Mouse (Mus musculus) forebrain, postnatal 0 days (tissue): Measurements from ENCODE around the gene Tmem170. TPM values are rescaled to one million over a fixed set of nuclear protein-coding genes. Genes with fewer than 3 reads are reported as not detected.
A peak's percentile ranks its signal among the peaks of the same experiment; 100 is the strongest.

ENCODE experiments used
- ATAC-seq: fragments of 200-750 bp; cut with Nextera tagmentation; 2 replicates; pipeline ENCODE4 v1.8.0; 2017; ENCODE audit warnings: mild to moderate bottlenecking, moderate library complexity
- DNase-seq: peaks from one replicate; pipeline ENCODE4 v3.0.0-alpha.2; 2015
- H3K27ac ChIP-seq: fragments of 300-500 bp; sonication (generic); 2 replicates; pipeline ENCODE4 v1.5.1; 2014; ENCODE audit warnings: low read depth, mild to moderate bottlenecking, antibody characterized with exemption, low read length, moderate library complexity, mixed read lengths
- H3K27me3 ChIP-seq: fragments of 300-500 bp; sonication (generic); 2 replicates; pipeline ENCODE4 v1.6.1; 2014; ENCODE audit warnings: mild to moderate bottlenecking, low read length, mixed read lengths; ENCODE audit not compliant: insufficient read depth
- H3K36me3 ChIP-seq: fragments of 300-500 bp; sonication (generic); 2 replicates; pipeline ENCODE4 v1.6.1; 2014; ENCODE audit warnings: mild to moderate bottlenecking, moderate library complexity; ENCODE audit not compliant: insufficient read depth
- H3K4me1 ChIP-seq: fragments of 300-500 bp; sonication (generic); 2 replicates; pipeline ENCODE4 v1.6.1; 2014; ENCODE audit warnings: antibody characterized with exemption; ENCODE audit not compliant: insufficient read depth
- H3K4me2 ChIP-seq: fragments of 300-500 bp; sonication (generic); 2 replicates; pipeline ENCODE4 v1.6.1; 2014; ENCODE audit warnings: low read depth, mild to moderate bottlenecking, moderate library complexity
- H3K4me3 ChIP-seq: fragments of 300-500 bp; sonication (generic); 2 replicates; pipeline ENCODE4 v1.5.1; 2014; ENCODE audit warnings: low read depth, low read length, mixed read lengths
- H3K9ac ChIP-seq: fragments of 300-500 bp; sonication (generic); 2 replicates; pipeline ENCODE4 v1.6.1; 2014; ENCODE audit warnings: mild to moderate bottlenecking
- H3K9me3 ChIP-seq: fragments of 300-500 bp; sonication (generic); 2 replicates; pipeline ENCODE4 v1.6.1; 2016; ENCODE audit warnings: low read length
- CTCF ChIP-seq: sonication (generic); IDR thresholded peaks from 2 replicates; pipeline ENCODE4 v1.5.1; 2016; ENCODE audit warnings: antibody characterized with exemption, control low read depth, low read depth
- WGBS: fragments of 180-500 bp; shearing (Covaris S2); extraction: QIAGEN DNeasy Blood & Tissue Kit; methylation state at CpG from one replicate; pipeline ENCODE4 v1.1.7; 2014; 5-methylcytosine and 5-hydroxymethylcytosine counted together
- polyA plus RNA-seq: library from polyadenylated mRNA; unstranded; fragments of >200 nt; fragmentation: Nextera tagmentation; extraction: Ambion mirVana; gene quantifications from 2 replicates; pipeline ENCODE4 v1.2.1, GENCODE M21; 2015
- total RNA-seq: library from RNA; depleted of rRNA; stranded (reverse); fragments of >200 nt; gene quantifications from 2 replicates; pipeline ENCODE4 v1.2.3, GENCODE M21; 2014

Tmem170 gene
- total and polyA plus RNA-seq, 2 experiments from 2014 or later, result 2.0 to 3.0 TPM

DNA sequence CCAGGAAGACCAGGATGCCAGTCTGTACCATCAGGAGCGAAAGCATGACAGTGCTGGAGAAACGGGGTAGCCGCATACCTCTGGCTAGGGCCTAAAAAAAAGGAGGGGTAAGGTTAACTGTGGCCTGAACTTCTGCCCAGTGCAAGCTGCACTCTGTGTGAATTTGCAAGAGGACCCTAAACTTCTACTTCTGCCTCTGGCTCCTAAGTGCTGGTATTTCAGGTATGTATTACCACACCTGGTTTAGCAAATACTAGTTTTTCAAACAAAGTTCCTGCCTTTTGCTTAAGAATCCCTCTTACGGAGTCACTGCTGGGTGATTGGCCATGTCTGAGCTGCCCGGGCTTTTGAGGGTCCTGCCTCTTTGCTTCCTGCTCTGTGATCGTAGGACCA, 14.4 kb upstream of the Tmem170 start:
- H3K9me3 ChIP-seq, result no peaks in the 10 kb centered on the region
- peaks cover 13% of the 10 kb centered on the region for H3K27me3 ChIP-seq
- ATAC-seq, result no peak
- no peak overlapping the region for H3K27ac ChIP-seq
- WGBS, result 62% methylated on average over 6 of the region's 6 CpGs
- no peak overlapping the region for H3K4me3 ChIP-seq
- H3K4me2 ChIP-seq, result no peak overlapping the region; the same call in 1 of the 2 replicates
- no peaks in the 10 kb centered on the region for H3K4me1 ChIP-seq
- no peak for TF ChIP-seq CTCF
- no peak overlapping the region for H3K9ac ChIP-seq
- H3K36me3 ChIP-seq, result no peaks in the 10 kb centered on the region
- DNase-seq, result no peak

GRCm38 (mm10) chr8:111889931-111890910, 13.7 kb upstream of the Tmem170 start:
- Histone ChIP-seq H3K9ac (peak overlapping the region; percentile 37), H3K4me3 (peak overlapping the region; percentile 39), H3K4me2 (peak overlapping the region; percentile 67), H3K27me3 (peaks cover 13% of the 10 kb centered on the region), H3K4me1 (no peaks in the 10 kb centered on the region), H3K9me3 (no peaks in the 10 kb centered on the region), H3K27ac (no peak overlapping the region), H3K36me3 (no peaks in the 10 kb centered on the region)
- WGBS, result 11% methylated on average over 85 of the region's 86 CpGs
- TF ChIP-seq CTCF, result no peak
- peak; percentile 51 for DNase-seq
- peak; percentile 51 for ATAC-seq

DNA sequence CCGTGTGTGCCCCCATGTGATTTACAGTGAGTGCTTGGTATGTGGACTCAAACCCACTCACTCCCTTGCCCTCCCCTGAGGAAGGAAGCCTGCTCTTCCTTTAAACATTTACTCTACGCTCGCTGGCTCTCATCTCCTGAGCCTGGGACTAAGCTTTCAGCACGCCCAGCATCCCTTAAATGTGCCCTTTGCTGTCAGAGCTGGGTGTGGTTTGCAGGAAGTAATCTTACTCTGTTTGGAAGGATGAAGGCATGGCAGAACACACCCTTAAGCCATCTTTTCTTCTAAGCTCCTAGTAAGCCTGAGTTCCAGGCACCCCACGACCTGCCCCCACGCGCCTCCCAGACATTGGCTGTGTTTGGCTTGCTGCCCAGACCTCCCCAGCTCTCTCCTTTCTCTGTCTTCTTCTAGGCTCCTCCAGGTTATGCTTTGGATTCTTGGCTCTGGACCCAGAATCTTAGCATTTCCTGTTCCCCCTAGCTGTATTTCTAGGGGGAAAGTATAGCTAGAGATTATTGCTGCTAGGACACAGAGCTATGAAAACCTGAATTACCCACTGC, 11.6 kb upstream of the Tmem170 start:
- H3K36me3 ChIP-seq, result no peaks in the 10 kb centered on the region
- H3K4me1 ChIP-seq, result no peaks in the 10 kb centered on the region
- H3K27me3 ChIP-seq, result peaks cover 13% of the 10 kb centered on the region
- H3K27ac ChIP-seq, result no peak overlapping the region
- no peak overlapping the region for H3K4me3 ChIP-seq
- no peak overlapping the region for H3K9ac ChIP-seq
- no peak for TF ChIP-seq CTCF
- ATAC-seq, result no peak
- no peak for DNase-seq
- 33% methylated on average over 7 of the region's 7 CpGs for WGBS
- H3K9me3 ChIP-seq, result no peaks in the 10 kb centered on the region
- H3K4me2 ChIP-seq, result no peak overlapping the region

- H3K27me3 ChIP-seq, result peaks cover 13% of the 10 kb centered on the region
- H3K9ac ChIP-seq, result no peak overlapping the region
- H3K9me3 ChIP-seq, result no peaks in the 10 kb centered on the region
- ATAC-seq (no peak), DNase-seq (no peak)
- WGBS, result 89% methylated on average over 1 of the region's 1 CpGs
- TF ChIP-seq CTCF, result no peak
- H3K36me3 ChIP-seq, result no peaks in the 10 kb centered on the region
- H3K4me2 ChIP-seq, result no peak overlapping the region
- no peak overlapping the region for H3K4me3 ChIP-seq
- no peak overlapping the region for H3K27ac ChIP-seq
- no peaks in the 10 kb centered on the region for H3K4me1 ChIP-seq
Measured at GRCm38 (mm10) chr8:111887479-111887878, 10.9 kb upstream of the Tmem170 start.

GRCm38 (mm10) chr8:111883615-111884014, 7.1 kb upstream of the Tmem170 start:
- no peak for DNase-seq
- Histone ChIP-seq H3K27me3 (no peaks in the 10 kb centered on the region), H3K9me3 (no peaks in the 10 kb centered on the region), H3K4me1 (no peaks in the 10 kb centered on the region), H3K36me3 (no peaks in the 10 kb centered on the region), H3K4me2 (no peak overlapping the region), H3K9ac (no peak overlapping the region), H3K4me3 (no peak overlapping the region), H3K27ac (no peak overlapping the region)
- 89% methylated on average over 4 of the region's 4 CpGs for WGBS
- ATAC-seq, result no peak
- no peak for TF ChIP-seq CTCF

DNA sequence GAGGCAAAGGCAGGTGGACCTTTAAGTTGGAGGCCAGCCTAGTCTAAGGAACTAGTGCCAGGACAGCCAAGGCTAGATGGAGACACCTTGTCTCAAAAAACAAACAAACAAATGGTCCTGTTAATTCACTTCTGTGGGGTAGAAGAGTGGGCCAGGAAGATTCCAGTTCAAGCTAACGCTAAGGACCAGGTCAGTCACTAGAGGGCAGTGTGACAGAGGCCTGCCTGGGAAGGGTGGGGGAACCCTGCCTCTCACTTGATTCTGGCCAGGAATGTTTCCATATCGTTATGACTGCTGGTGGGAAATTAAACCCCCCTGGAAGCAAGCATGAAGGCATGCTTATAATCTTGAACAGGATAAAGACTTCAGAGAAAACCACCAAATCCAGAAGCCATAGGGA, 5.0 kb upstream of the Tmem170 start:
- no peak for ATAC-seq

DNA sequence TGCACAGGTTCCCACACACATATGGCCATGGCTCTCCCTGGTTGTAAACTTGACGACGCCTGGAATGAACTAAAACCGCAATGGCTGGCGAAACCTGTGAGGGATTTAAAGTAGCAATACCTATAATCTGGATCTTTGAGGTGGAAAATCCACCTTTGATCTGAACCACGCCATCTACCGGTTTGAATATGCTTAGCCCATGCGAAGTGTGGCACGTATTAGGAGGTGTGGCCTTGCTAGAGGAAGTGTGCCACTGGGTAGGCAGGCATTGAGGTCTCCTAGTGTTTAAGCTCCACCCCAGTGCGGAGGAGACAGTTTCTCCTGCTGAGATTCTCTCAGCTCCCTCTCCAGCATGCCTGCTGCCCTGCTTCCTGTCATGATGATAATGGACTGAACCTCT, 1.2 kb upstream of the Tmem170 start:
- no peak overlapping the region for H3K4me3 ChIP-seq
- 0 out of 2 replicates have a peak, but pooled peaks cover 5% of the 10 kb centered on the region for H3K4me1 ChIP-seq
- no peaks in the 10 kb centered on the region for H3K36me3 ChIP-seq
- no peaks in the 10 kb centered on the region for H3K27me3 ChIP-seq
- no peaks in the 10 kb centered on the region for H3K9me3 ChIP-seq
- ATAC-seq, result no peak
- TF ChIP-seq CTCF, result peak; percentile 7; the same call in 1 of the 2 replicates
- no peak for DNase-seq
- H3K4me2 ChIP-seq, result no peak overlapping the region
- H3K27ac ChIP-seq, result no peak overlapping the region
- no peak overlapping the region for H3K9ac ChIP-seq
- WGBS, result 71% methylated on average over 9 of the region's 9 CpGs

More for the DNA sequence above, 5.0 kb upstream of the Tmem170 start:
- Histone ChIP-seq H3K4me1 (no peaks in the 10 kb centered on the region), H3K27ac (no peak overlapping the region), H3K36me3 (no peaks in the 10 kb centered on the region), H3K27me3 (no peaks in the 10 kb centered on the region), H3K4me2 (no peak overlapping the region), H3K9me3 (no peaks in the 10 kb centered on the region), H3K4me3 (no peak overlapping the region), H3K9ac (no peak overlapping the region)
- 2% methylated on average over 2 of the region's 2 CpGs for WGBS
- peak; percentile 58 for DNase-seq
- peak; percentile 78 for TF ChIP-seq CTCF
